Mouse (Mus musculus): ENCODE results near the gene Gm21972. TPM values are rescaled to one million over a fixed set of nuclear protein-coding genes. Genes with fewer than 3 reads are reported as not detected.

Gene Gm21972
- total and polyA plus RNA-seq, 3 experiments, result 0.65 to 52.7 TPM; not detected in 1

- TF ChIP-seq MYC (IDR thresholded peaks at IDR 0.05; ENCODE audit: low read depth, low read length), result no peak
- no peak for TF ChIP-seq ETS1 (IDR thresholded peaks at IDR 0.05; ENCODE audit: low read depth, low read length)
- TF ChIP-seq MEF2A (IDR thresholded peaks at IDR 0.05; ENCODE audit: extremely low read depth, insufficient replicate concordance, low read depth, low read length, poor library complexity, severe bottlenecking), result no peak
- no peak for TF ChIP-seq ZNF384 (IDR thresholded peaks at IDR 0.05; ENCODE audit: low read depth, low read length)
- TF ChIP-seq MXI1 (IDR thresholded peaks at IDR 0.05; ENCODE audit: low read depth, low read length), result no peak
- no peak for TF ChIP-seq TCF12 (IDR thresholded peaks at IDR 0.05; ENCODE audit: low read depth, low read length)
- no peak for TF ChIP-seq POLR2AphosphoS5 (IDR thresholded peaks at IDR 0.05; ENCODE audit: borderline replicate concordance, low read depth, low read length)
- TF ChIP-seq RCOR1 (IDR thresholded peaks at IDR 0.05; ENCODE audit: low read depth, low read length), result no peak
- TF ChIP-seq POLR2AphosphoS2 (IDR thresholded peaks at IDR 0.05; ENCODE audit: low read length), result no peak
- TF ChIP-seq CTCF (IDR thresholded peaks at IDR 0.05 in 2 of 3, conservative IDR thresholded peaks at IDR 0.05 in 1 of 3; ENCODE audit: control insufficient read depth in 1 of 3, insufficient read depth in 1 of 3, low read depth in 2 of 3, low read length in 3 of 3, poor library complexity in 1 of 3, severe bottlenecking in 1 of 3), result no peak
- no peaks in the 10 kb centered on the region for H3K79me2 ChIP-seq (ENCODE audit: control insufficient read depth, insufficient read depth, low read length, poor library complexity)
- no peak overlapping the region for H3K27ac ChIP-seq (ENCODE audit: control insufficient read depth, low read depth, low read length)
- H3K36me3 ChIP-seq (ENCODE audit: control insufficient read depth in 1 of 2, insufficient read depth in 2 of 2, low read length in 2 of 2), result no peaks in the 10 kb centered on the region; a peak in 1 of 4 replicates
- no peak overlapping the region for H3K4me3 ChIP-seq (ENCODE audit: control insufficient read depth in 1 of 2, insufficient read depth in 1 of 2, low read depth in 2 of 2, low read length in 2 of 2)
- H3K4me1 ChIP-seq (ENCODE audit: control insufficient read depth in 1 of 2, insufficient read depth in 2 of 2, low read length in 2 of 2), result no peaks in the 10 kb centered on the region
- H3K9ac ChIP-seq (ENCODE audit: control insufficient read depth, low read depth, low read length, poor library complexity, severe bottlenecking), result no peak overlapping the region
- H3K27me3 ChIP-seq (ENCODE audit: control insufficient read depth in 1 of 2, insufficient read depth in 2 of 2, low read length in 2 of 2), result no peaks in the 10 kb centered on the region
- DNase-seq (ENCODE audit: low read depth, low spot score), result no peak
- no peaks in the 10 kb centered on the region for H3K9me3 ChIP-seq (replicated peaks; ENCODE audit: insufficient read depth, low read length)
Measured at GRCm38 (mm10) chr1:86201312-86201711, 67.9 kb downstream of the Gm21972 start.

GRCm38 (mm10) chr1:86202617-86203219 is 69.3 kb downstream of the Gm21972 start:
- TF ChIP-seq E2F4 (IDR thresholded peaks at IDR 0.05; ENCODE audit: borderline replicate concordance, low read depth, low read length) (no peak), EP300 (IDR thresholded peaks at IDR 0.05; ENCODE audit: low read depth in 1 of 2, low read length in 2 of 2) (no peak), ZKSCAN1 (IDR thresholded peaks at IDR 0.05; ENCODE audit: low read depth, low read length) (no peak), HCFC1 (IDR thresholded peaks at IDR 0.05; ENCODE audit: low read depth, low read length) (no peak), TAL1 (IDR thresholded peaks at IDR 0.05; ENCODE audit: low read length) (no peak), SIN3A (IDR thresholded peaks at IDR 0.05; ENCODE audit: low read length) (no peak), MAX (IDR thresholded peaks at IDR 0.05; ENCODE audit: low read length) (no peak), SMC3 (IDR thresholded peaks at IDR 0.05; ENCODE audit: low read depth, low read length) (no peak), RAD21 (IDR thresholded peaks at IDR 0.05; ENCODE audit: low read depth, low read length) (no peak), POLR2AphosphoS2 (IDR thresholded peaks at IDR 0.05; ENCODE audit: low read length) (no peak)
- no peaks in the 10 kb centered on the region for H3K27me3 ChIP-seq (ENCODE audit: control insufficient read depth in 1 of 2, insufficient read depth in 2 of 2, low read length in 2 of 2)
- no peak for DNase-seq (ENCODE audit: low read depth, low spot score)
- no peak overlapping the region for H3K4me3 ChIP-seq (ENCODE audit: control insufficient read depth in 1 of 2, insufficient read depth in 1 of 2, low read depth in 2 of 2, low read length in 2 of 2)
- no peaks in the 10 kb centered on the region for H3K4me1 ChIP-seq (ENCODE audit: control insufficient read depth in 1 of 2, insufficient read depth in 2 of 2, low read length in 2 of 2)
- no peak overlapping the region for H3K27ac ChIP-seq (ENCODE audit: control insufficient read depth, low read depth, low read length)
- H3K79me2 ChIP-seq (ENCODE audit: control insufficient read depth, insufficient read depth, low read length, poor library complexity), result no peaks in the 10 kb centered on the region
- H3K9ac ChIP-seq (ENCODE audit: control insufficient read depth, low read depth, low read length, poor library complexity, severe bottlenecking), result no peak overlapping the region
- H3K9me3 ChIP-seq (replicated peaks; ENCODE audit: insufficient read depth, low read length), result no peaks in the 10 kb centered on the region
- H3K36me3 ChIP-seq (ENCODE audit: control insufficient read depth in 1 of 2, insufficient read depth in 2 of 2, low read length in 2 of 2), result no peaks in the 10 kb centered on the region; a peak in 1 of 4 replicates

Measured in MEL (cell line).